Mouse (Mus musculus) liver, adult (tissue): ENCODE data around the gene Fkbpl.

Source experiments
- GATA4 ChIP-seq: IDR thresholded peaks from 2 replicates; pipeline ENCODE4 v1.6.1; 2014; ENCODE audit warnings: mild to moderate bottlenecking, low read length; ENCODE audit not compliant: insufficient replicate concordance

Gene Fkbpl

DNA sequence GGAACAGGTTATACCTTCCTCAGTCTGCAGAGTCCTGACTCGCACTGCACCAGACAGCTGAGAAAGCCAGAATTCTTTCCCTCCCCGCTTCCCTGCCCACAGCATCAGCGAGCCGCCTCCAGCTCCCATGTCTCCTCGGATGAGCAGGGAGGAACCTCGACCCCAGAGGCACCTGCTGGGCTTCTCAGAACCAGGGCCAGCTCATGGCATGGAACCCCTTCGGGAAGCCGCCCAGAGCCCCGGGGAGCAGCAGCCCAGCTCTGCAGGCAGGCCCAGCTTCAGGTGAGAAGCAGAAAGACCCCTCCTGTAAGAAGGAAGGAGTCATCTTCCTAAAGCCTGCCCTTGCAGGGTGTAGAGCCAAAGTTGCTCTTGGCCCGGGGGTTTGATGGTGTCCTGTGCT, 8.0 kb downstream of the Fkbpl start:
- no peak for TF ChIP-seq GATA4

DNA sequence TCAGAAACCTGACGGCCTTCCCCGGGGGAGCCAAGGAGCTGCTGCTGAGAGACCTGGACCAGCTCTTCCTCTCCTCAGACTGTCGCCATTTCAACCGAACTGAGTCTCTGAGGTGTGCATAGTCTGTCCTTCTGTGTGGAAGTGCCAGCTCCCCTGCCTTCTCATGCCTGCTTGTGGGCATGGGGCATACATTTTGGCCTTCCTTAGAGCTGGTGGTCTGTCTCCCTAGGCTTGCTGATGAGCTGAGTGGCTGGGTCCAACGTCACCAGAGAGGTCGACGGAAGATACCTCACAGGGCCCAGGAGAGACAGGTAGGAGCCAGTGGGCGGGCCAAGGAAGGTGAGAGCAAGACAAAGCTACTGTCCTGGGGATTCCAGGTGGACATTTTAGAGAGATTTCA, 8.4 kb downstream of the Fkbpl start:
- no peak for TF ChIP-seq GATA4

DNA sequence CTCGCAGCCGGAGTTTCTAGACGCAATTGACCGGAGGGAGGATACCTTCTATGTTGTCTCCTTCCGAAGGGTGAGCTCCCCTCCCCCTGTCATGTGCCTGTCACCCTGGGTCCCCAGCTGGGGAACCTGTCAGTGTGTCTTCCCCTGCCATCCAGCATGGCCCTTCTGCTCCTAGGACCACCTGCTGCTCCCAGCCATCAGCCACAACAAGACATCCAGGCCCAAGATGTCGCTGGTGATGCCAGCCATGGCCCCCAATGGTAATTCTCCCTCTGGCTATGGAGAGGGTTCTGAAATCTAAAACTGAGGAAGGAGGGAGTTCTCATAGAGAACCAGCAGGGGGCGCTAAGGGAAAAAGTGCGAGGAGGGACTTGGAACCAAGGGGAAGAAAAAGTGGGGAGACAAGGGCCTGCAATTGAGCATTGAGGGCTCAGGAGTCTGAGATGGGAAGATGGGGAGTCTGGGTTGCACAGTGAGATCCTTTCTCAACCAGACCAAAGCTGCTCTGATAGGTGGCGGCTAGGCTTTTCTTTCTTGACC, 9.3 kb downstream of the Fkbpl start:
- TF ChIP-seq GATA4, result no peak

DNA sequence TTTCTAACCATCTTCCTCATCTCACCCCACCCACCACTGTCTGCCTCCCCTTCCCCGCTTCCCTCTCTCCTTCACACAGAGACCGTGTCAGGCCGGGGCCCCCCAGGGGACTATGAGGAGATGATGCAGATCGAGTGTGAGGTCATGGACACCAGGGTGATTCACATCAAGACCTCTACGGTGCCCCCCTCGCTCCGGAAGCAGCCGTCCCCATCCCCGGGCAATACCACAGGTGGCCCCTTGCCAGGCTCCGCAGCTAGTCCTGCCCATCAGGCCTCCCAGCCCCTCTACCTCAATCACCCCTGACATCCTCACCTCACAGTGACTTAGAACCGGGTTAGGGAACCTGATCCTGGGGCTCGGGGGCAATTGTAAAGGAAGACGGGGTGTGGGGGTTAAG, 9.8 kb downstream of the Fkbpl start:
- TF ChIP-seq GATA4, result no peak

DNA sequence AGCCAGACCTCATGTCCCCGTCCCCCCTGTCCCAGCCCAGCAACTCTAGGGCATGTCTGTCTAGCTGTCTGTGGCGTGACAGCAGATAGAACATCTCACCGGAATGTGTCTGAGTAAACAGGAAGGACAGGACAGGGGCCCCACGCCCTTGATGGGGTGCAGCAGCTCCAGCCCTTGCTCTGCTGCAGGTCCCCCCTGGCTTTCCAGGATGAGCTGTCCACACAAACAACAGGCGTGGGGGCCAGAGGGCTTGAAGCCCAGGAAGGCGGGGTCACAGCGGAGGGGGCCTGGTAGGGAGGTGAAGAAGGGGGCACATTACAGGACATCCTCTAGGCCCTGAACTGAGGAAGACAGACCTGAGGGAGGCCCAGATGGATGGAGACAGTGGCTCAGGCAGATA, 10.6 kb downstream of the Fkbpl start:
- no peak; the same call in 1 of the 2 replicates for TF ChIP-seq GATA4

DNA sequence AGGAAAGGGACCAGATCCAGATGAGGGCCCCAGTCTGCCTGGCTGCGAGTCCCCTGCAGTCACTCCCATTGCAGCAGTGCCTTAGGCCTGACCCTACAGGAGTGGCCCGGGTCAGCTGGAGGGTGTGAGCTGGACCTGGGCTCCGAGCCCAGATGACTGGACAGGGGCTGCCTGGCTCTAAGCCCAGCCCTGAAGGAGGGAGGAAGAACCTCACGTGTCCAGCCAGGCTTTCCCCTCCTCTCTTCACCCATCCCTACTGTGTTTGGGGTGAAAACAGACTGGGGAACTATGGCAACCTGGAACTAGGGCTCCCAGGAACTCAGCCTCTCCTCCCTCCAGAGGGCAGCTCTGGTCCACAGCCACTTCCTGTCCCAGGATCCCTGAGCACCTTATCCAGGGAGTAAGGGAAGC, 11.0 kb downstream of the Fkbpl start:
- no peak; the same call in 1 of the 2 replicates for TF ChIP-seq GATA4

DNA sequence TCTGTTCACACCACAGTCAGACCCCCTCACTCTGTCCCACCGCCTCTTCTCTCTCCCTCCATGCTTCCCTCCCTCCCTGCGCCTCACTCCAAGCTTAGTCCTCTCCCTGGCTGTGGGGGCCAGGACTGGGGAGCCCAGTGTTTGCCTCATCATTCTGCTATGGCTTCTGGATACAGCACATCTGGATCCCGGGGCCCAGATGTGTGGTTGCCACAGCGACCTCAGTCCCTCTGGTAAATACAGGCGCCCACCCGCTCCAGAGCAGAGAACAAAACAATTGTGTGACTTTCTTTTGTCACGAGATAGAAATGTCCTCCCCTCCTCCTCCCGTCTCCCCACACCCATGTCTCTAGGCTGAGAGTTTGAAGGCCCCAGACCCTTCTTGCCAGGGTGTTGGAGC, 12.1 kb downstream of the Fkbpl start:
- no peak for TF ChIP-seq GATA4

DNA sequence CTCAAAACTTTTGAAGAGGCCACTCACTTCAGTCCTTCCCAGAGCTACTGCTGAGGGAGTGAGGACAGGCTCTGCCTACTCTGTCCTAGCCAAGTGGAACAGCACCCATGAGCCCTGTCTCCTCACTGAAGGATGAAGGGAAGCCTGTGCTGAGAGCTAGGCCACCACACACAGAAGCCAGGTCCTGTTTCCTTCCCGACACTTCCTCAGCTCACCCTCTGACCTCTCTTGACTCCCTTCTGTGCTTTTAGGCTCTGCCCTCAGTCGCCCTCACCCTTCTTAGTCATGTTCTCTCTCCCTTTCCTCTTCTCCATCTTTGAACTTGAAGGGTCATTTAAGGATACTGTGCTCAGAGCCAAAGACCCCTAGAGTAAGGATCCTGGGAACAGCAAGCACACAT, 12.7 kb downstream of the Fkbpl start:
- no peak for TF ChIP-seq GATA4

DNA sequence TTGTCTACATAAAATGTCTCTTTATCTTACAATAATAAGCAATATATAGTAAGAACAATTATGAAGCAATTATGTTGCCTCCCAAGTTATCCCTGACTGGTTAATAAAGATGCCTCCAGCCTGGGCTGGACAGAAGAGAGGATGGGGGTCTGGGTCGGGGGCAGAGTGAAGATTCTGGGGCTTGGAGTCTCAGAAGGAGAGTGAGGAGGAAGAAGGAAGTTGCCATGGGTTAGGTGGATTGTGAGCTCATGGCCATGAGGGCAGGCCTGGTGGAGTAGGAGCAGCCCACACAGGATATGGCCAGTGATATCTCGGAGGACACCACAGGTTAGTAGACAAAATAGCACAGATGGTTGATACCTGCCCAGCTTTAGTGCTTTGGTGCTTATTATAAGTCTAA, 13.6 kb downstream of the Fkbpl start:
- TF ChIP-seq GATA4, result no peak

DNA sequence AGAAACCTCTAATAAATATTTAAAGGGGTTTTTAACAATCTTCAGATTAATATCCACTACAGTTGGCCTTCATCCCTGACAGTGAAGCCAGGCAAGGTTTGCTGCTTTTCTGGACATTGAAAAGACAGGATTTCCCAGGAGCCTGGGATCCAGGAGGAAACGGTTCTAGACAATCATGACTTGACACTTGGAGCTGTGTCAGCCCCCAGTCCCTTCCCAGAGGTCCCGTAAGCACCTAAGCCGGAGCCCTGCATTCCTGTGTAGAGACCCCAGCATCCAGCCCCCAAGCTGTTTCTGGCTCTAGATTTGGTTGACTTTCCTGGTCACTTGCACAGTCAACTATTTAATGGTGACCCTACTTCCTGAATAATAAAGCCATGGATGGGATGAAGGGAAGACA, 14.0 kb downstream of the Fkbpl start:
- TF ChIP-seq GATA4, result no peak

DNA sequence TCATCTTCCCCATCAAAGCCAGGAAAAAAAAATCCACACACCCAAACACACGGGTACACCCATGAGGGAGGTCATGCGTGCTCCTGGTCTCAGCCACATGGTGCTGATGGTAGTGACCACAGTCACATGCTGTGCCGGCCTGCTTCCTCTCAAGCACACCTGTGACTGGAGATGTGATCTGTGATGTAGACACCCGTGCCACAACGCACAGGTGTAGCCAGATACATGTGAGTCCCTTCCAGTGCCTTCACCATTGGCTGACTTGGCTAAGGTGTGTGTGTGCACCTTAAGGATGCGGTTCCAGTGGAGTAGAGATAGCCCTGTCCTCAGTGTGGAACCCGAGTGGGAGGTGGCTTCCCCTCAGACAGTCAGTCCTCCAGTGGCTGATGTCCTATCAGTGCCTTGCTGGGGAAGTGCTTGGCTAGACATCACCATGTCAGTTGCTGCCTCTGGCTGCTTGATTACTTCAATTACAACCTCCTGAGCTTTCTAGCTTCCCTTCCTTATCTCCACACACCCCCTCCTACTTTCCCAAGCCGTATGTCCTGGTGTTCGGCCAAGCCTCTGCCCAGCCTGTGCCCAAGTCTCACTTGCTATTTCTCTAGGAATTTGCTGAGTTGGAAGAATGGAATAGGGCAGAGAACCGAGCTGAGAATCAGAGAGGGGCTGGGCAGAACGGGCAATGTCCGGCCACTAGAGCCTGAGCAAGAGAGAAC, 14.8 kb downstream of the Fkbpl start:
- peak; percentile 36; the same call in 1 of the 2 replicates for TF ChIP-seq GATA4

DNA sequence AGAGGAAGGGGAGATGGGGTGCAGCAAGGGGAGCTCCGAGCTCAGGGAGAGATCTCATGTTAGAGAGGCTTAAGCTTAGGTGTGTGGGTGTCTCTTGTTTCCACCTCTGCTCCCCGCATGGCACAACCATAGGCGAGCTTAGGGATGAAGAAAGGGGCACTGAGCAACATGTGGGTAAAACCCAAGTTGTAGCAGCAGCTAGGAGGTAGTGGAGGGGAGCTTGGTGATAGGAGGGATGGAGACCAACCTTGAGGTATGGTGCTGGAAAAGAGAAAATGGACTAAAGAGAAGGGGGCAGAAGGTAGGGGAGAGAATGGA, 15.3 kb downstream of the Fkbpl start:
- no peak for TF ChIP-seq GATA4

DNA sequence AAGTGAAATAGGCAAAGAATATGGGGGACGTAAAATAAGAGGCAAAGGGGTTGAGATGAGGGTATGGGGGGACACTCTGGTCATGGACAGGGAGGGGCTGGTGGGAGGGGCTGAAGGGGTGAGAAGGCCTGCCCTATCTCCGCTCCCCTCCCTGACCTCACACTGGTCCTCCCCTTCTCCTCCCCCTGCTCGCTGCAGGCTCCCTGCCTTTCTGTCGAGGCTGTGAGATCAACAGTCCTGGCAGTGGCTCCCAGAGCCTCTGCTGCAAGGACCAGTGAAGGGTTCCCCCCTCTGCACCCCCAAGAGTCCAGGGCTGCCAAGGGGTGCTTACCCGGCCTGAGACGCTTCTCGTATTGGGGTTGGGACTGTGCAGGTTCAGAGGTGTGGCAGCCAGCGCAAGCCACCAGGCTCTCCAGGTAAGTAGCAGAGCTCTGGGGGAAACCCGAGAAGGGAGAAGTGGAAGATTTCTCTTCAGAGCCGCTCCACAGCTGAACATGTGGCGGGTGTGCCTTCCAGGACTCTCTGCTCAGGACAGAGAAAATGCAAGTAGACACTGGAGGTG, 15.8 kb downstream of the Fkbpl start:
- no peak; the same call in 1 of the 2 replicates for TF ChIP-seq GATA4

DNA sequence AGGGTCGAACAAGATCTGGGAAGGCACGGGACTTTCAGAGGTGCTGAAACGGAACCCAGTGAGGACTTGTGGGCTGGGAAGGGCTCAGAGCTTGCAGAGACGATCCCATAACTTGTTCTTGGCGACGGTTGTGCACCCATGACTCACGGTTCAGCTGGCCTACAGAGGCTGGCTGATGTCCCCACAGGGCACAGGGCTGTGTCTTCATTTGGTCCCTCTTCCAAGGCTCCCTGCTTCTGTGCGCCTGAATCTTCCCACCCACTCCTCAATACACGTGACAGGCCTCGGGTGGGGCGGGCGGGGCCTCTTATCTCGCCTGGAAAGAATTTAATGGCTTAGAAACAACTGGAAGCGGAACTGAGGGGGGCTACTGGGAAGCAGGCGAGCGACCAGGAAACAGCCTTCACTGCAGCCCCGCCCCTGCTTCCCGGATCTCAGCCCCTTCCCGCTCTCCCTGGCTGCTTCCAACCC, 16.6 kb downstream of the Fkbpl start:
- peak; percentile 75; the same call in 1 of the 2 replicates for TF ChIP-seq GATA4

DNA sequence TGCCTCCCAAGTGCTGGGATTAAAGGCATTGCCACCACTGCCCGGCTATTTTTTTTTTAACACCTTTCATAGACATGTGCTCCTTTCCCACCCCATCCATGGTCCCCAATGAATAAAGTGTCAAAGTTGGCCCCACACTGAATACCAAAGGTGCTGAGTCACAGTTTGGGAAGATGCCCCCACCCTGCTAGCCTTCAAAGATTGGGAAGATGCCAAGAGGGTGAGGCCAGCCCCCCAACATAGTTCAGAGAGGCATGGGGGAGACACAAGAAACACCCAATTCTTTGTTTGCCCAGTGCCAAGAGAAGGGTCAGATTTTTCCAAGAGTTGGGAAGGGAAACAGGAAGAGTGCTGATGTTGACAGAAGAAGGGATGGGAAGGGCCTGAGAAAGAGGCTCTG, 17.9 kb downstream of the Fkbpl start:
- TF ChIP-seq GATA4, result no peak

DNA sequence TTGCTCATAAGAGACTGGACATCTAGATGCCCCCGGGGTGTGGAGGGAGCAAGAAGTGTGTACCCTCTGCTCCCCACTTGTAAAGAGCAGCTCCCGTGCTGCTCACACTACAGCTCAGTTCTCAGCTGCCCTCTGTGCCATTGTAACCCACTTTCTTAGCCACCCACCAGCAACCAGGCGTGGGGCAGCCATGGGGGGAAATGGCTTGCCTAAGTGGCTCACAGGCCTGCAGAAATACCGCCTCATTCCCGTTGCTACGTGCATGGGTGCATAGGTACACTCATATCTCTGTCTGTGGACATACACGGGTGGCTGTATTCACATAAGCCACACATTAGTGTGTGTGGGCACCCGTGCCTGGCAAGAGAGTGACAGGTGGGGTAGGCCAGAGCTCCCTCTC, 18.4 kb downstream of the Fkbpl start:
- no peak for TF ChIP-seq GATA4

DNA sequence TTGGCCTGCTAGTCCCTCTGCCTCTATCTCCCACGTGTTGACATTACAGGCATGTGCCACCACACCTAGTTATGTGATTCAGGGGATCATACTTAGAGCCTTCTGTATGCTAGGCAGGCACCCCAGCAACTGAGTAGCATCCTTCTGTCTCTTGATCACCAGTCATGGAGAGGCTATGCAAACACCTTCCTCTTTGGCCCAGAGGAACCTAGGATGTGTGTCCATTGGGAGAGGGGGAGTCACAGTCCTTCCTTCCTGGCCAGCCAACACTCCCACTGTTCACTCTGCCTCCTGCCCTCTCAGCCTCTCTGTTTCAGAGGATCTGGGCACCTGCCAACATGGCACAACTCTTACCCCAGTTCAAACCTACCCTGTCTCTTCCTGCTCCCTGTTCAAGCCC, 19.0 kb downstream of the Fkbpl start:
- no peak for TF ChIP-seq GATA4
